Mouse (Mus musculus): ENCODE results near the gene Mms22l. TPM values are rescaled to one million over a fixed set of nuclear protein-coding genes. Genes with fewer than 3 reads are reported as not detected.
A peak's percentile ranks its signal among the peaks of the same experiment; 100 is the strongest.

Mms22l gene
- polyA plus RNA-seq, 1 experiment from 2014 or later = 8.3 TPM

- DNase-seq (no peak), ATAC-seq (no peak)
- no peaks in the 10 kb centered on the region for H3K4me1 ChIP-seq (ENCODE audit: insufficient read depth)
- no peaks in the 10 kb centered on the region for H3K27me3 ChIP-seq (ENCODE audit: insufficient read depth, low read length)
- H3K9ac ChIP-seq (replicated peaks) = no peak overlapping the region
- no peak overlapping the region for H3K4me3 ChIP-seq (ENCODE audit: low read depth, low read length)
- 73% methylated on average over 5 of the region's 5 CpGs for WGBS (ENCODE audit: insufficient replicate concordance)
- H3K9me3 ChIP-seq (ENCODE audit: low read length) = no peaks in the 10 kb centered on the region
- H3K27ac ChIP-seq (ENCODE audit: low read depth) = no peak overlapping the region
- no peak overlapping the region for H3K4me2 ChIP-seq (ENCODE audit: low read depth, low read length)
- peaks cover 6% of the 10 kb centered on the region; the same call in 1 of the 2 replicates for H3K36me3 ChIP-seq (replicated peaks; ENCODE audit: insufficient read depth, low read length)
- 0 out of 2 replicates have a peak, but pooled peaks have one; percentile 34 for TF ChIP-seq EP300 (IDR thresholded peaks at IDR 0.05; ENCODE audit: low read depth)
- no peak for TF ChIP-seq CTCF (IDR thresholded peaks at IDR 0.05; ENCODE audit: low read depth)
Observed at GRCm38 (mm10) chr4:24577594-24577993, 81.3 kb downstream of the Mms22l start.

DNA sequence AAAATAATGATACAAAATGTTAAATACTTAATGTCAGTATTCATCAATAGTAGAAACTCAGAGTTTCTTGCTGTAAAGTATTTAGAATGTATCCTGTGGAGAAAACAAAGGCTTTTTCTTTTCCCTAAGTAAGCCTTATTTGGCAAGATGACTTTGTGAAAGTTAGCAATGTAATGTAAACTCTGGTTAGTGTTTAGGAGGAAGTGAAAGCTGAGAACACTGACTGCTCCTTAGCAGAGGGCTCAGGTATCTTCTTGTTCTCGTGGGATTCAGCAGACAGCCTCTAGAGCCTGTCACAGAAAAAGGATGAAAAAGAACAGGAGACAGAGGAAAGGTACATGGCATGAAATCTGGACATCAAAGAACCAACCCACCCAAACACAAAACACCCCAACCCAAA, 86.0 kb downstream of the Mms22l start:
- H3K9me3 ChIP-seq (ENCODE audit: low read length) = no peaks in the 10 kb centered on the region
- H3K9ac ChIP-seq (replicated peaks) = no peak overlapping the region
- H3K4me1 ChIP-seq (ENCODE audit: insufficient read depth) = no peaks in the 10 kb centered on the region
- no peak overlapping the region for H3K4me2 ChIP-seq (ENCODE audit: low read depth, low read length)
- ATAC-seq (no peak), DNase-seq (no peak)
- 65% methylated on average over 1 of the region's 1 CpGs for WGBS (ENCODE audit: insufficient replicate concordance)
- TF ChIP-seq EP300 (IDR thresholded peaks at IDR 0.05; ENCODE audit: low read depth) = no peak
- no peak for TF ChIP-seq CTCF (IDR thresholded peaks at IDR 0.05; ENCODE audit: low read depth)
- H3K27ac ChIP-seq (ENCODE audit: low read depth) = no peak overlapping the region
- H3K27me3 ChIP-seq (ENCODE audit: insufficient read depth, low read length) = no peaks in the 10 kb centered on the region
- no peak overlapping the region for H3K4me3 ChIP-seq (ENCODE audit: low read depth, low read length)
- peaks cover 7% of the 10 kb centered on the region; the same call in 1 of the 2 replicates for H3K36me3 ChIP-seq (replicated peaks; ENCODE audit: insufficient read depth, low read length)

DNA sequence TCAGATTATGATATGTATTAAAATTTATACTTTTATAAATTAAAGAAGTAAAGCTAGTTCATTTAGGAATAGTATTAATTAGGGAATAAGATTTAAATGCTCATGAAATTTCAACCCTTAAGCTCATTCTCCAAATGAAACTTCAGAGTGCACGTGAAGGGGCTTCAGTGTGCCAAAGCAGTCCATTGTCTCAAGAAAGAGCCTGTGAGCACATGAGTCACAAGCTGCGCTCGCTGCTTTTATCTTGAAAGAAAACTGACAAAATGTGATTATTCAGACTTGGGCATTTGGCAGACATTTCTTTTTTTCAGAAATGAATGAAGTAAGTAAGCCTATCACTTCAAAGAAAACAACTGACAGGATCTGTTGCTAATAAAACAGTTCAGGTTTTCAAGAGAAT, 87.7 kb downstream of the Mms22l start:
- no peak for ATAC-seq
- 88% methylated on average over 3 of the region's 3 CpGs for WGBS (ENCODE audit: insufficient replicate concordance)

DNA sequence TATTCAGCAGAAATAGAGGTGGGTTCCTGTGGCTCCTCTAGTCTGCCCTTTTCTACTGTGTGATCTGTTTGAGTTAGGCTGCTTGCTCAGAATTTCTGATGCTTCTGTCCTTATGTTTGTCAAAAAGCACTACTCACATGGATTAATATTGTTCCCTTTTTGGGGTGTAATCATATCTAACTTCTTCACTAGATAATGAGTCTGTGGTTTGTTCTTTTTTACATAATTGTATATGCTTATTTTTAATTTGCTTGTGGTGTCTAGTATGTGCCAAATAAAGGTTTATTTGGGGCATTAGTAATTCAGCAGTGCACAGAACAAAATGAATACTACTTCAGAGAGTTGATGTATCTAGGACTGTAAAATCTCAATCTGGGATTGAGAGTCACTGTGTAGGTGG, 98.6 kb downstream of the Mms22l start:
- H3K27me3 ChIP-seq (ENCODE audit: insufficient read depth, low read length) = no peaks in the 10 kb centered on the region
- no peaks in the 10 kb centered on the region for H3K4me1 ChIP-seq (ENCODE audit: insufficient read depth)
- H3K4me3 ChIP-seq (ENCODE audit: low read depth, low read length) = no peak overlapping the region
- H3K36me3 ChIP-seq (replicated peaks; ENCODE audit: insufficient read depth, low read length) = peaks cover 6% of the 10 kb centered on the region
- no peak overlapping the region for H3K4me2 ChIP-seq (ENCODE audit: low read depth, low read length)
- ATAC-seq = no peak
- H3K9me3 ChIP-seq (ENCODE audit: low read length) = no peaks in the 10 kb centered on the region
- H3K27ac ChIP-seq (ENCODE audit: low read depth) = no peak overlapping the region
- DNase-seq = no peak
- TF ChIP-seq EP300 (IDR thresholded peaks at IDR 0.05; ENCODE audit: low read depth) (no peak), CTCF (IDR thresholded peaks at IDR 0.05; ENCODE audit: low read depth) (no peak)
- H3K9ac ChIP-seq (replicated peaks) = no peak overlapping the region

More for the DNA sequence above, 87.7 kb downstream of the Mms22l start:
- DNase-seq = no peak
- H3K4me1 ChIP-seq (ENCODE audit: insufficient read depth) = no peaks in the 10 kb centered on the region
- H3K4me3 ChIP-seq (ENCODE audit: low read depth, low read length) = no peak overlapping the region
- H3K27ac ChIP-seq (ENCODE audit: low read depth) = no peak overlapping the region
- no peaks in the 10 kb centered on the region for H3K27me3 ChIP-seq (ENCODE audit: insufficient read depth, low read length)
- H3K9me3 ChIP-seq (ENCODE audit: low read length) = no peaks in the 10 kb centered on the region
- peaks cover 14% of the 10 kb centered on the region for H3K36me3 ChIP-seq (replicated peaks; ENCODE audit: insufficient read depth, low read length)
- H3K4me2 ChIP-seq (ENCODE audit: low read depth, low read length) = no peak overlapping the region
- no peak overlapping the region for H3K9ac ChIP-seq (replicated peaks)
- TF ChIP-seq CTCF (IDR thresholded peaks at IDR 0.05; ENCODE audit: low read depth) = no peak
- no peak for TF ChIP-seq EP300 (IDR thresholded peaks at IDR 0.05; ENCODE audit: low read depth)

GRCm38 (mm10) chr4:24596942-24597611, 100.8 kb downstream of the Mms22l start:
- Histone ChIP-seq H3K36me3 (replicated peaks; ENCODE audit: insufficient read depth, low read length) (peaks cover 17% of the 10 kb centered on the region), H3K27ac (ENCODE audit: low read depth) (no peak overlapping the region), H3K4me3 (ENCODE audit: low read depth, low read length) (no peak overlapping the region), H3K9ac (replicated peaks) (no peak overlapping the region), H3K4me1 (ENCODE audit: insufficient read depth) (no peaks in the 10 kb centered on the region), H3K4me2 (ENCODE audit: low read depth, low read length) (no peak overlapping the region), H3K27me3 (ENCODE audit: insufficient read depth, low read length) (no peaks in the 10 kb centered on the region), H3K9me3 (ENCODE audit: low read length) (no peaks in the 10 kb centered on the region)
- TF ChIP-seq EP300 (IDR thresholded peaks at IDR 0.05; ENCODE audit: low read depth) (no peak), CTCF (IDR thresholded peaks at IDR 0.05; ENCODE audit: low read depth) (no peak; the same call in 1 of the 2 replicates)
- WGBS (ENCODE audit: insufficient replicate concordance) = 45% methylated on average over 6 of the region's 6 CpGs
- no peak for DNase-seq
- peak; percentile 43; the same call in 1 of the 2 replicates for ATAC-seq

- H3K9ac ChIP-seq (replicated peaks) = no peak overlapping the region
- peaks cover 17% of the 10 kb centered on the region for H3K36me3 ChIP-seq (replicated peaks; ENCODE audit: insufficient read depth, low read length)
- WGBS (ENCODE audit: insufficient replicate concordance) = 83% methylated on average over 1 of the region's 1 CpGs
- H3K4me3 ChIP-seq (ENCODE audit: low read depth, low read length) = no peak overlapping the region
- no peak overlapping the region for H3K4me2 ChIP-seq (ENCODE audit: low read depth, low read length)
- no peaks in the 10 kb centered on the region for H3K4me1 ChIP-seq (ENCODE audit: insufficient read depth)
- ATAC-seq = no peak
- H3K27ac ChIP-seq (ENCODE audit: low read depth) = no peak overlapping the region
- no peak for DNase-seq
- TF ChIP-seq CTCF (IDR thresholded peaks at IDR 0.05; ENCODE audit: low read depth) (no peak), EP300 (IDR thresholded peaks at IDR 0.05; ENCODE audit: low read depth) (no peak)
- no peaks in the 10 kb centered on the region for H3K27me3 ChIP-seq (ENCODE audit: insufficient read depth, low read length)
- H3K9me3 ChIP-seq (ENCODE audit: low read length) = no peaks in the 10 kb centered on the region
Observed at GRCm38 (mm10) chr4:24598637-24599036, 102.4 kb downstream of the Mms22l start.
